Comparison of ENCODE assay signal across 4 mouse cellular contexts in the genomic region with DNA sequence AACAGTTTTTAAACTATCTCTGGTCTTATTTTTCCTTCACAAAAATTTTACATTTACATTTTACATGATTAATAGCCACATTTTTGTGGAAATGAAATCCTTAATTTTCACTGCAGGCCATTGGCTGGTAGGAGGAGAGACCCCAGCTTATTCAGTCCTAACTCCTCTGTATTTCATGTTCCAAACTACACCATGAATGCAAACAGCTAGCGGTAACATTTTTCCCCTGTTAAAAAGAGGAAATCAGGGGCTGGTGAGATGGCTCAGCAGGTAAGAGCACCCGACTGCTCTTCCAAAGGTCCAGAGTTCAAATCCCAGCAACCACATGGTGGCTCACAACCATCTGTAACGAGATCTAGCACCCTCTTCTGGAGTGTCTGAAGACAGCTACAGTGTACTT. TPM values are rescaled to one million over a fixed set of nuclear protein-coding genes. Genes with fewer than 3 reads are reported as not detected.
DNase-seq lines count a peak whose midpoint lies in the region; TF ChIP-seq lines count a peak whose summit lies in the region.
"Not testable (repeated sequence)": the region's sequence is repeated elsewhere in the genome, so short reads cannot be mapped to it uniquely, and the experiment has no call there.

No protein-coding gene starts in this region.

- not testable (repeated sequence) for TF ChIP-seq EP300 in MEL (IDR thresholded peaks at IDR 0.05; ENCODE audit: low read depth in 1 of 2, low read length in 2 of 2)

- TF ChIP-seq POLR2A in MEL (IDR thresholded peaks at IDR 0.05; ENCODE audit: control insufficient read depth in 1 of 2, insufficient read depth in 1 of 2, low read depth in 1 of 2, low read length in 2 of 2, poor library complexity in 1 of 2): not testable (repeated sequence)

- H3K27me3 ChIP-seq in MEL (ENCODE audit: control insufficient read depth in 1 of 2, insufficient read depth in 2 of 2, low read length in 2 of 2); splenic B cell, adult 2 months (ENCODE audit: control insufficient read depth, insufficient read depth, low read length, poor library complexity, severe bottlenecking): not testable (repeated sequence)

- not testable (repeated sequence) for TF ChIP-seq CTCF in MEL (IDR thresholded peaks at IDR 0.05 in 2 of 3, conservative IDR thresholded peaks at IDR 0.05 in 1 of 3; ENCODE audit: control insufficient read depth in 1 of 3, insufficient read depth in 1 of 3, low read depth in 2 of 3, low read length in 3 of 3, poor library complexity in 1 of 3, severe bottlenecking in 1 of 3)
- 0 out of 2 replicates have a peak, but pooled peaks have one; percentile 4 for TF ChIP-seq CTCF in layer of hippocampus, adult 2 months (conservative IDR thresholded peaks at IDR 0.05)

- DNase-seq in A20 (ENCODE audit: low read depth, low spot score) (peak; percentile 26), MEL (ENCODE audit: low read depth, low spot score) (peak; percentile 41)
- not testable (repeated sequence) for DNase-seq in layer of hippocampus, adult 2 months (ENCODE audit: low spot score in 2 of 2)
- DNase-seq in splenic B cell, adult 2 months (ENCODE audit: low read depth, low spot score): peak; percentile 15

- not testable (repeated sequence) for H3K9ac ChIP-seq in MEL (ENCODE audit: control insufficient read depth, low read depth, low read length, poor library complexity, severe bottlenecking)

- H3K9me3 ChIP-seq in MEL (replicated peaks; ENCODE audit: insufficient read depth, low read length): not testable (repeated sequence)

- H3K4me3 ChIP-seq in MEL (ENCODE audit: control insufficient read depth in 1 of 2, insufficient read depth in 1 of 2, low read depth in 2 of 2, low read length in 2 of 2); layer of hippocampus, adult 2 months: not testable (repeated sequence)

- peaks cover 4 to 12% of the 10 kb centered on the region in 2 experiments; a peak in 3 of 4 replicates for H3K4me1 ChIP-seq in MEL (ENCODE audit: control insufficient read depth in 1 of 2, insufficient read depth in 2 of 2, low read length in 2 of 2)

- TF ChIP-seq RAD21 in MEL (IDR thresholded peaks at IDR 0.05; ENCODE audit: low read depth, low read length): not testable (repeated sequence)

- peaks cover 56% of the 10 kb centered on the region for H3K79me2 ChIP-seq in MEL (ENCODE audit: control insufficient read depth, insufficient read depth, low read length, poor library complexity)

- not testable (repeated sequence) for H3K27ac ChIP-seq in MEL (ENCODE audit: control insufficient read depth, low read depth, low read length); layer of hippocampus, adult 2 months

- peaks cover 29% of the 10 kb centered on the region in 2 experiments for H3K36me3 ChIP-seq in MEL (ENCODE audit: control insufficient read depth in 1 of 2, insufficient read depth in 2 of 2, low read length in 2 of 2)
- H3K36me3 ChIP-seq in splenic B cell, adult 2 months (ENCODE audit: control insufficient read depth, insufficient read depth, low read length, poor library complexity, severe bottlenecking): not testable (repeated sequence)

TF ChIP-seq in MEL, 35 proteins besides CTCF, POLR2A, EP300 and RAD21:
- TF ChIP-seq TBP (IDR thresholded peaks at IDR 0.05; ENCODE audit: low read depth, low read length): peak; percentile 92
- TF ChIP-seq SIN3A (IDR thresholded peaks at IDR 0.05; ENCODE audit: low read length): 0 out of 2 replicates have a peak, but pooled peaks have one; percentile 20
- 0 out of 2 replicates have a peak, but pooled peaks have one; percentile 37 for TF ChIP-seq MYC (IDR thresholded peaks at IDR 0.05; ENCODE audit: low read depth, low read length)
- TF ChIP-seq ZNF384 (IDR thresholded peaks at IDR 0.05; ENCODE audit: low read depth, low read length): peak; percentile 69; the same call in 1 of the 2 replicates

RNA-seq across cellular contexts. Expression of gene Hdlbp, which starts 7.7 kb away (rescaled TPM):
- total RNA-seq in MEL (2012; rRNA removed): 141 and 160 TPM in 2 replicates
- 1,000 to 10,000 TPM in 1 of 2 experiments, 100 to 1,000 TPM in 1; 271 to 1,954 TPM for polyA plus RNA-seq in MEL (2012; ENCODE audit: insufficient read depth in 1 of 2, insufficient read length in 2 of 2, low read depth in 1 of 2, low replicate concordance in 2 of 2, missing spikeins in 1 of 2)
- total RNA-seq in layer of hippocampus, adult 2 months (2021): 100 to 1,000 TPM; 137 to 148 TPM

RNA-seq across cellular contexts. Expression of gene Farp2, which starts 25.6 kb away (rescaled TPM):
- total RNA-seq in MEL (2012; rRNA removed): 10.8 and 12.0 TPM in 2 replicates
- 1 to 10 TPM in 1 of 2 experiments, not detected in 1; 9.7 TPM for polyA plus RNA-seq in MEL (2012; ENCODE audit: insufficient read depth in 1 of 2, insufficient read length in 2 of 2, low read depth in 1 of 2, low replicate concordance in 2 of 2, missing spikeins in 1 of 2)
- 10 to 100 TPM; 12.0 to 12.6 TPM for total RNA-seq in layer of hippocampus, adult 2 months (2021)
